Mouse (Mus musculus) CD4-positive, CD25-positive, alpha-beta regulatory T cell, adult 2 months (primary cell): ENCODE data around the gene Hoxb3.
A peak's percentile ranks its signal among the peaks of the same experiment; 100 is the strongest.

Source experiments
- DNase-seq: peaks from one replicate; pipeline ENCODE4 v3.0.0-alpha.2; 2012; ENCODE audit warnings: low read depth, low spot score

The Hoxb3 gene

DNA sequence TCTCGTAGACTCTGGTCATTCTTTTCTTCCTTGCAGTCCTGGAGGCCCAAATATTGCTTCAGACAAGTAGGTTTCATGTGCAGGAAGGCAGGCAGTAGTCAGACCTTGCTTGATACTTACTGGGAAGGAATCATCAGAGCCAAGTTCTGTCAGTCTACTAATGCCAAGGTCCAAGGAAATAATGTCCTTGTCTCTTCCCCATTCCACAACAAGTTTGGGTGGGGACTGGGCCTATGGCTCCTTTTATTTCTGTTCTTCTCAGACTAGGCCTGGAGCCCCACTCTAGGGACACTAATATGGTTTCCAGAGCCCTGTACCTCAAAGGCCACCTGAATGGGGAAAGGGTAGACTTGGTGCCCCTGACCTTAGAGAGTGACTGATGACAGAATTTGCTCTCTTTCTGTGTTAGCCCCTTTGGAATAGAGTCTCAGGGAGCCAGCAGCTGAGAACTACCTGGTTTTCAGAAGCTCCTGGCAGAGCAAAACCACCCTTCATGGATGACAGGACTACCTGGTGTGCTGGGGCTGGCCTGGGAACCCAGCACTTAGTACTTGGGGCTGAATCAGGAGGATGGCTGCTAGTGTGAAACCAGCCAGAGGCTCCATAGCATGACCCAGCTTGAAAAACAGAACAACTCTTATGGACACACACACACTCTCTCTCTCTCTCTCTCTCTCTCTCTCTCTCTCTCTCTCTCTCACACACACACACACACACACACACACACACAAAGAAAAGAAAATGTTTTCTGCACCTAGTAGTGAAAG is 34.5 kb upstream of the Hoxb3 start:
- no peak for DNase-seq

GRCm38 (mm10) chr11:96289293-96289692 is 33.8 kb upstream of the Hoxb3 start:
- DNase-seq = no peak

DNA sequence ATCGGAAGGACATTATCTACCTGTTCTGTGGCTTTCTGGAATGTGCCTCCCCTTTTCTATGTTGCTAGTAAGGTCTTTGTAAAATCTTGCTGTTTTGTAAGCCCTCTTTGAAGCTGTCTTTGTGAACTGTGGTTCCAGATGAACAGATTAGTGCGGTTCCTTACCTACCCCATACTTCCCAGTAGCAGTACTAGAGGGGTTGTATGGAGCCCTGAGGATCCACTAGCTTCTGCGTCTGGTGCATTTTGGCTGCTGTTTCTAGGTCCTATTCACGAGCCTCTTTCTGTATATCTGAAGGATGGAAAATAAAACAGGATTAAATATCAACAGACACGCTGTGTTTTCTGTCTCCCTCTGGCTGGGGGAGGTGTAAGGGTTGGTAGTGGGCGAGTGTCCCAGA is 33.3 kb upstream of the Hoxb3 start:
- DNase-seq = no peak

DNA sequence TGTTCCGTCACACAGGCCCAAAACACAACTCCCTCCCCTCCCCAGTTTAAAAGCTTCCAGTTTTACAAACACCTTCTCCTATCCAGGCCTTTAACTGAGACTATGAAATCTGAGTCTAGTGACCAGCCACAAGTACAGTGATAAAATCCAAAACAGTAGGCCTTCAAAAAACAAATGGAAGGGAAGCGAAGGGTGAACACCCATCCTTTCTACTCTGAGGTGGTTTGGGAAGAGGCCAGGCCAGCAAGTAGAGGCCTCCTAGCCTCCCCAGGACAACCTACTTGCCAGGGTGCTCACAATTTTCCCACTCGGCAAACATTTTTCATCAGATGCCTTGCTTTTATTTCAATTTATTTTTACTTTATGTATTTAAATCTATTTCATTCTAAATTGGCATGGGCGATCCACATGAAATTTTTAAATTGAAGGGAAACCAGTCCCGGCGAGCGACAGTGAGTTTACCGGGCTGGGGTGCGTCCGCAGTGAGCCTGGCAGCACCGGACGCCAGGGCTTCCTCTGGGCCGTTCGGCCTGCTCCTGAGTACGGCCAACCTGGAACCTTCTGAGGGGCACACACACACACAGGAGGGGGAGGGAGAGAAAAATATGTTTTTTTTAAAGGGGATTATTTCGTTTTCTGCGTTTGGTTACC is 32.3 kb upstream of the Hoxb3 start:
- no peak for DNase-seq

- no peak for DNase-seq
These were observed 31.2 kb upstream of the Hoxb3 start, which contains the start of gene Hoxb6 for GRCm38 (mm10) chr11:96291681-96292564. Hoxb6 (plus strand) TSS chr11:96292476.

DNA sequence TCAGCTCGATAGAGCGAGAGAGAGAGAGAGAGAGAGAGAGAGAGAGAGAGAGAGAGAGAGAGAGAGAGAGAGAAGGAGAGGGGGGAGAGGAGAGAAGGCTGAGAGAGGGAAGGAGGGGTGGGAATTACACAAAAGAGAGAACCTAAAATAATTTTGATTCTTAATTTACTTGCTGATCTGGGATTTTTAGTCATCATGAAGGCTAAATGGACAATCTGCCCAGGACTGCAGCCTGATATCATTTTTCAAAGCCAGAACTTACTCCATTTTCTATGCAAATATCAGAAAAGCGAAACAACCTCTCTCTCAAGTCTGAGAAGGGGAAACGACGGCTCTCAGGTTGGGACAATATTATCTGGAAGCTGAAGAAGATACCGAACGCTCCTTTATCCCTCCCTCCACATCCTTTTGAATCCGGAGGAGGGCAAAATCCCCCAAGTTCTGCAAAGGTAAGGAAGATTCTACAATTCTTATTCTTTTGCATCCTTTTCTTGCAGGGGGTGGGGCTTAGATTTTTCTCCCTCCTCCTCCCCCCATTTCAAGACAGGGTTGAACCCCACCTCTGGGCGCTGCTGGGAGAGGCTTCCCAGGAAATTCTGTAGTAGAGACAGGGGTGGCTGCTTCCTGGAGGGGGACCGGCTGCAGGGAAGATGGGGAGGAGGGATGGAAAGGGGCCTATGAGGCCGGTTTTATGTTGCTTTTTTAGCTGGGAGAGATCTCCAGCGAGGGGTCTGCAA is 30.4 kb upstream of the Hoxb3 start:
- DNase-seq = no peak

- DNase-seq = no peak
These were observed 29.7 kb upstream of the Hoxb3 start for GRCm38 (mm10) chr11:96293302-96293921.

DNA sequence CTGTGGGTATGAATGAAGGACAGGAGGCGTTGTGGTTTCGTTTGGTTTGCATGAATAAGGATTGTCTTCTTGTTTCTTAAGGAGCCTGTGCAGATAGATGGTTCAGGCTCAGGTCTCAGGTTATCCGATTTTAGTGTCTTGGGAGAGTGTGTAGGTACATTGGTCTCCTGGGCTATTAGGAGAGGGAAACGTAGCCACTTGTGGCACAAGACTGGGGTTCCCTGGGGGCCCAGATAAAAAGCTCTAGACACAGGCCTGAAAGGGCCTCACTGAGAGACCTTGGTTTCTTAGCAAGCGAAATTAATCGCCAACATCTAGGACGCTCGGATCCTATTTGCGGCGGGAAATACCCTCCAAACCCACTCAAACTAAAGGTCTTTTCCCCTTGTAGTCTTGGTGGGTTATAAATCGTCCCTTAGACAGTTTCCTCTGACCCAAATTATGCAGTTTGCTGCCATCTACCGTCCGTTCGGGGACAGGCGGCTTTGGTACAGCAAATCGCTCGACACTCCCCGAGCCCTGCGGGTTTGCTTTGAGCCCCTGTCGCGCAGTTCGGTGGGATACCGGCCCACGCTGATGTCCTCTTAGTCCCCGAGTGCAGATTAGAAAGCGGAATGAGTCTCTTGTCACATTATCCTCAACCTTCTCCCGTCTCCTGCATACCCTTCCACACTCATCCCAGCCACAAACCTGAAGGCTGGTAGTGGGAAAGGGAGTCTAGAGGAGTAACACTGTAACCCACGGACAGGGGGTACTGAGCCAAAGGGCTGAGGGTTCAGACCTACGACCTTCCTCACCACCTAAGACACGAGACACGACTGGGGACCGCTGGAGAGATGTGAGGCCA is 28.7 kb upstream of the Hoxb3 start:
- DNase-seq = peak; percentile 89

DNA sequence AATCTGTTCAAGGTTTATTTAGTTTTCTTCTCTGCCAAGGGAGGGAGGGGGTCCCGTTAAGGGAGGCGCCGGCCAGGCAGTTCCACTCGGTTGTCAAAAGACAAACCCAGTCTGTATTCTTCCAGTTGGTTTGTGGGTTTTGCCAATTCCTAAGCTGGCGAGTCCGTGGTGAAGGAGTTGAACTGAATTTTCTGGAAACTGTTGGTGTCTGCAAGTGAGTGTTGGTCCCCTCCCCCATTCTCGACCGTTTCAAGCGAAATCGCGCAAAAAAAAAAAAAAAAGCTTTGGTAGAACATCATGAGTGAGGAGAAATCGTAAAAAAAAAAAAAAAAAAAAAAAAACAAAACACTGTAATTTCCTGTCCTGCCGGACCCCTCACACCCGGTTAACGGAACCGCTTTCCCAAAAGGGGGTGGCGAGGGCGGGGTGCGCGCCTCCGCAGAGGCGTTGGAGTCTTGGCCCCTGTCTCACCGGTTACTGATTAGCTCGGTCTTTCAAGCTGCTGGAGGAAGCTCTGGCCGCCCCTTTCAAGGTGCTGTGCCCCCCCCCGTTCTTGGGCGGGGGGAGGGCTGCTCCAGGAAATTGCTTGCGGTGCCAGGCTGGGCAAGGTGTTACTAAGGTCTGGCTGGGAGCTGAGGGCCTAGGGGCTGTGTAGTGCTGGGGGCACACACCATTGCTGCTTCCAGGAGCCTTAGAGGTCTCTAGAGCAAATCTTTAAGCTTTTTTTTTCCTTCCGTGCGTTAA is 27.9 kb upstream of the Hoxb3 start:
- DNase-seq = no peak

GRCm38 (mm10) chr11:96296997-96297396 is 26.1 kb upstream of the Hoxb3 start:
- DNase-seq = no peak

DNA sequence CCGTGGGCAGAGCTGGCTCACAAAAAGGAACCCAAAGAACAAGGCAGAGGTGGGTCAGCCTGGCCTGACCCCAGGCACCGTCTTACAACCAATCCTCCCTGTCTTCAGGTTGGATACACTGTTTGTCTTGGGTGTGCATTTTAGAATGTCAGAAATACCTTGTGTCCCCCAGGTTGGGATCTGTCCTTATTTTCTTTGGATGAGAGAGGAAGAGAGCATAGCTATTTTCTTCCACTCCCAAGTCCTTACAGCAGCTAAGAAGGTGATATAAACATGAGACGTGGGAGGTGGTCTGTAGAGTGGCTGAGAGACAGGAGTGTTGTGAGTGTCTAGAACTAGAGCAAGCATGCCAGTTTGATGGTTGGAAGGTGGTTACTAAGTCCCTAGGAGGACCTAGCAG is 25.7 kb upstream of the Hoxb3 start:
- no peak for DNase-seq

GRCm38 (mm10) chr11:96297968-96298635 is 25.0 kb upstream of the Hoxb3 start:
- DNase-seq = no peak

DNA sequence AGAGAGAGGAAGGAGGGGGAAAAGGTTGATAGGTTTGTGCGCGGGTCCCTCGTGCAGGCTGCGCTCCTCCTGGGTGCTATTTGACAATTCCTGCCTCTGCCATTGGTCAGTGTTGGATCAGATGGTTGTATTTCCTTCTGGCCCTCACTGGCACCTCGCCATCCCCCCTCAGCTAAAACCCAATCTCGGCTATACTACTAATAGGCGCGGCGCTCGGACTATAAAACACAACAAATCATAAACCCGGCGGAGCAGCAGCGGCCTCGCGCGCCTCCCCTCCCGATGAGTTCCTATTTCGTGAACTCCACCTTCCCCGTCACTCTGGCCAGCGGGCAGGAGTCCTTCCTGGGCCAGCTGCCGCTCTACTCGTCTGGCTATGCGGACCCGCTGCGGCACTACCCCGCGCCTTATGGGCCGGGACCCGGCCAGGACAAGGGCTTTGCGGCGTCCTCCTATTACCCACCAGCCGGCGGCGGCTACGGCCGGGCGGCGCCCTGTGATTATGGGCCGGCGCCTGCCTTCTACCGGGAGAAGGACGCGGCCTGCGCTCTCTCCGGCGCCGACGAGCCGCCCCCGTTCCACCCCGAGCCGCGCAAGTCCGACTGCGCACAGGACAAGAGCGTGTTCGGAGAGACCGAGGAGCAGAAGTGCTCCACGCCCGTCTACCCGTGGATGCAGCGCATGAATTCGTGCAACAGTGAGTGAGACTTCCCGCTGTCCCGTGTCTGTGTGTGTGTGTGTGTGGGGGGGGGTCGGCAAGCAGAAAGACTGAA is 24.0 kb upstream of the Hoxb3 start:
- DNase-seq = peak; percentile 36

DNA sequence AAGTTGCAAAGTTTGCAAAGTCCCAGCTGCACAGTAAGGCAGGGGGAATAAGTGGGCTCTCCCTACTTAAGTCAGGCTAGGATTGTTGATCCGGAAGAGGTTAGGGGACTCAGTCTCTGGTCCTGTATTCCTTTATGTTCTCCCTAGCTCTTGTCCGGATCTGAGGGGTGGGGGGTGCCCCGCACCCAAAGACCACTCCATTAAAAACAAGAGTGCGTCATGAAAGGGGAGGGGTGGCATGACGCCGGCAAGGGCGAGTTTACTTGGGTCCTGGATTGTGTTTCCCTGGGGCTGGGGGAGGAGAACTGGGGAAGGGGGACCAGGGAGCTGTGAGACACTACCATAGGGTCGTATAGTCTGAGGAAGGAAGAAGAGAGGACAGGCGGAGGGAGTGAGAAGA is 23.3 kb upstream of the Hoxb3 start:
- no peak for DNase-seq

DNA sequence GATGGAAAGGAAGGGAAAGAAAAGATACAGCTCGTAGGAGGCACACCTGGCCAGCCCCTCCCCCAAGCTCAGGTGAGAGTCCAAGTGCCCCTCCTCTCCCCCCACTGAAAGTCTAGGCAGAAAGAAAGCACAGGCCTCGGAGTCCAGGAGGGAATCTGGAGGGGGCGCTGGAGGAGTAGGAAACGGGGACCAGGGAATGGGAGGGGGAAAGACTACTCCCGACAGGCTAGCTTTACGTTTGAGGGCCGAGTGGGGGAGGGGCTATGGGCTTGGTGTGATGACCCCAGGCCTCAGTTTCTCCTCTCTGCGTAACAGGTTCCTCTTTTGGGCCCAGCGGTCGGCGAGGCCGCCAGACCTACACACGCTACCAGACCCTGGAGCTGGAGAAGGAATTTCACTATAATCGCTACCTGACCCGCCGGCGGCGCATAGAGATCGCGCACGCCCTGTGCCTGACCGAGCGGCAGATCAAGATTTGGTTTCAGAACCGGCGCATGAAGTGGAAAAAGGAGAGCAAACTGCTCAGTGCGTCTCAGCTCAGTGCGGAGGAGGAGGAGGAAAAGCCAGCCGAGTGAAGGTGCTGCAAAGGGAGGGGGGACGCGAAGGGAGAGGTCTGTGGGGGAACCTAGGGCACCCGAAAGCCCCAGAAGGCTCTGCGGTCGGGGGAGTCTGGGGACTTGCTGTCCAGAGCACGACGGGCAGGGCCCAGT is 22.6 kb upstream of the Hoxb3 start:
- peak; percentile 40 for DNase-seq

- no peak for DNase-seq
These were observed 22.1 kb upstream of the Hoxb3 start for GRCm38 (mm10) chr11:96301064-96301431.

DNA sequence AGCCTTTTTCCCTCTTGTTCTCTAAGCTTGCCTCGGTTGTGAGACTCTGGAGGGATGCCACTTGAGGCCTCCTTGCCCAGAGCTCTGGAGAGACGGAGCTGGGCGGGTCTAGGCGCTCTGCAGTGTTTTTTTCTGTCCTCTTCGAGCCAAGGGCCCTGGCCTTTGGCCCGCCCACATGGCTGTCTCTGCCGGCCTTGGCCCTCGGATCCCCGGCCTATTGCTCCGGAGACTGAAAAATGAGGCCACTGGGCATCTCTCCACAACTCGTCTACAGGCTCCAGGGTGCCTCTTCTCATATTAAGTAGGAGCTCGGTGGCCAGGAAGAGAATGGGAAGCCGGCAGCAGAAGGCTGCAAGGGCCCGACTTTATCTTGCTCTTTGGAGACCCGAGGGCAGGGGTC is 21.3 kb upstream of the Hoxb3 start:
- no peak for DNase-seq
